Mouse (Mus musculus) intestine, postnatal 0 days (tissue): ENCODE data around the gene Muc1. TPM values are rescaled to one million over a fixed set of nuclear protein-coding genes. Genes with fewer than 3 reads are reported as not detected.

Source experiments
- ATAC-seq: fragments of 200-750 bp; cut with Nextera tagmentation; 2 replicates; pipeline ENCODE4 v1.8.0; 2017; ENCODE audit warnings: mild to moderate bottlenecking, moderate TSS enrichment, moderate library complexity
- H3K27ac ChIP-seq: fragments of 300-500 bp; sonication (generic); 2 replicates; pipeline ENCODE4 v1.5.1; 2014; ENCODE audit warnings: mild to moderate bottlenecking, low read depth, low read length, moderate library complexity
- H3K27me3 ChIP-seq: fragments of 300-500 bp; sonication (generic); replicated peaks from 2 replicates; pipeline ENCODE4 v1.6.1; 2014; ENCODE audit warnings: low read length, mixed read lengths; ENCODE audit not compliant: control insufficient read depth, insufficient read depth
- H3K36me3 ChIP-seq: fragments of 300-500 bp; sonication (generic); 2 replicates; pipeline ENCODE4 v1.6.1; 2014; ENCODE audit warnings: mild to moderate bottlenecking, moderate library complexity; ENCODE audit not compliant: control insufficient read depth, insufficient read depth
- H3K4me1 ChIP-seq: fragments of 300-500 bp; sonication (generic); replicated peaks from 2 replicates; pipeline ENCODE4 v1.6.1; 2014; ENCODE audit warnings: antibody characterized with exemption, low read length, mixed read lengths; ENCODE audit not compliant: control insufficient read depth, insufficient read depth
- H3K4me2 ChIP-seq: fragments of 300-500 bp; sonication (generic); replicated peaks from 2 replicates; pipeline ENCODE4 v1.6.1; 2014; ENCODE audit warnings: low read depth, mild to moderate bottlenecking, moderate library complexity
- H3K4me3 ChIP-seq: fragments of 300-500 bp; sonication (generic); 2 replicates; pipeline ENCODE4 v1.5.1; 2014; ENCODE audit warnings: low read depth, low read length
- H3K9ac ChIP-seq: fragments of 300-500 bp; sonication (generic); 2 replicates; pipeline ENCODE4 v1.6.1; 2014; ENCODE audit warnings: mild to moderate bottlenecking, low read depth, low read length
- H3K9me3 ChIP-seq: fragments of 300-500 bp; sonication (generic); 2 replicates; pipeline ENCODE4 v1.6.1; 2016; ENCODE audit warnings: mixed run types; ENCODE audit not compliant: control insufficient read depth
- CTCF ChIP-seq: sonication (generic); IDR thresholded peaks from 2 replicates; pipeline ENCODE4 v1.5.1; 2016; ENCODE audit warnings: low read depth, mild to moderate bottlenecking, control low read depth, antibody characterized with exemption, moderate library complexity
- WGBS: fragments of 180-500 bp; shearing (Covaris S2); extraction: QIAGEN DNeasy Blood & Tissue Kit; methylation state at CpG from one replicate; pipeline ENCODE4 v1.1.7; 2014; 5-methylcytosine and 5-hydroxymethylcytosine counted together
- polyA plus RNA-seq: library from polyadenylated mRNA; unstranded; fragments of >200 nt; fragmentation: Nextera tagmentation; extraction: Ambion mirVana; gene quantifications from 2 replicates; pipeline ENCODE4 v1.2.1, GENCODE M21; 2015

The Muc1 gene
- polyA plus RNA-seq, 1 experiment from 2014 or later: 3.5 TPM

- Histone ChIP-seq H3K27ac (no peak overlapping the region), H3K9me3 (no peaks in the 10 kb centered on the region), H3K27me3 (no peaks in the 10 kb centered on the region), H3K4me2 (peak overlapping the region; percentile 65; the same call in 1 of the 2 replicates), H3K4me3 (no peak overlapping the region), H3K4me1 (peaks cover 6% of the 10 kb centered on the region; the same call in 1 of the 2 replicates), H3K9ac (no peak overlapping the region), H3K36me3 (no peaks in the 10 kb centered on the region)
- TF ChIP-seq CTCF: no peak
- no peak for ATAC-seq
- WGBS: 55% methylated on average over 4 of the region's 4 CpGs
Measured at GRCm38 (mm10) chr3:89229276-89229675, 419 bp downstream of the Muc1 start.

GRCm38 (mm10) chr3:89230561-89230960, 1.7 kb downstream of the Muc1 start:
- no peak overlapping the region for H3K9ac ChIP-seq
- TF ChIP-seq CTCF: no peak

GRCm38 (mm10) chr3:89231345-89231744, 2.5 kb downstream of the Muc1 start:
- no peaks in the 10 kb centered on the region for H3K36me3 ChIP-seq
- H3K9me3 ChIP-seq: no peaks in the 10 kb centered on the region
- H3K4me2 ChIP-seq: no peak overlapping the region
- WGBS: 64% methylated on average over 7 of the region's 7 CpGs
- H3K9ac ChIP-seq: no peak overlapping the region
- ATAC-seq: no peak
- peaks cover 7% of the 10 kb centered on the region; the same call in 1 of the 2 replicates for H3K4me1 ChIP-seq
- TF ChIP-seq CTCF: no peak
- no peak overlapping the region for H3K4me3 ChIP-seq
- H3K27ac ChIP-seq: no peak overlapping the region
- no peaks in the 10 kb centered on the region for H3K27me3 ChIP-seq

More at GRCm38 (mm10) chr3:89230561-89230960, 1.7 kb downstream of the Muc1 start:
- Histone ChIP-seq H3K4me3 (no peak overlapping the region), H3K36me3 (no peaks in the 10 kb centered on the region), H3K27me3 (no peaks in the 10 kb centered on the region), H3K4me2 (no peak overlapping the region), H3K27ac (no peak overlapping the region), H3K4me1 (peaks cover 7% of the 10 kb centered on the region; the same call in 1 of the 2 replicates), H3K9me3 (no peaks in the 10 kb centered on the region)
- WGBS: 86% methylated on average over 2 of the region's 2 CpGs
- ATAC-seq: no peak

- no peaks in the 10 kb centered on the region for H3K27me3 ChIP-seq
- TF ChIP-seq CTCF: no peak
- H3K4me3 ChIP-seq: no peak overlapping the region
- H3K9ac ChIP-seq: no peak overlapping the region
- no peaks in the 10 kb centered on the region for H3K36me3 ChIP-seq
- no peak overlapping the region for H3K4me2 ChIP-seq
- WGBS: 74% methylated on average over 16 of the region's 16 CpGs
- H3K9me3 ChIP-seq: no peaks in the 10 kb centered on the region
- peaks cover 3% of the 10 kb centered on the region; the same call in 1 of the 2 replicates for H3K4me1 ChIP-seq
- ATAC-seq: no peak
- H3K27ac ChIP-seq: no peak overlapping the region
Measured at GRCm38 (mm10) chr3:89231772-89232275, 3.0 kb downstream of the Muc1 start.

- Histone ChIP-seq H3K27ac (no peak overlapping the region), H3K4me3 (no peak overlapping the region), H3K9me3 (no peaks in the 10 kb centered on the region), H3K9ac (no peak overlapping the region), H3K36me3 (no peaks in the 10 kb centered on the region), H3K4me1 (peaks cover 3% of the 10 kb centered on the region; the same call in 1 of the 2 replicates), H3K4me2 (no peak overlapping the region), H3K27me3 (no peaks in the 10 kb centered on the region)
- 34% methylated on average over 6 of the region's 6 CpGs for WGBS
- no peak for ATAC-seq
- no peak for TF ChIP-seq CTCF
Measured at GRCm38 (mm10) chr3:89232614-89233013, 3.8 kb downstream of the Muc1 start.

- peak; percentile 75 for ATAC-seq
- Histone ChIP-seq H3K9ac (no peak overlapping the region), H3K4me3 (no peak overlapping the region), H3K27me3 (no peaks in the 10 kb centered on the region), H3K36me3 (no peaks in the 10 kb centered on the region; the same call in 1 of the 2 replicates), H3K9me3 (no peaks in the 10 kb centered on the region), H3K4me1 (0 out of 2 replicates have a peak, but pooled peaks cover 3% of the 10 kb centered on the region), H3K27ac (peak overlapping the region; percentile 16; the same call in 1 of the 2 replicates), H3K4me2 (no peak overlapping the region)
- WGBS: 37% methylated on average over 13 of the region's 14 CpGs
- no peak for TF ChIP-seq CTCF
Measured at GRCm38 (mm10) chr3:89233562-89234110, 4.8 kb downstream of the Muc1 start.
